Mouse (Mus musculus): Measurements from ENCODE around the gene Fam187b. TPM values are rescaled to one million over a fixed set of nuclear protein-coding genes. Genes with fewer than 3 reads are reported as not detected.

The Fam187b gene
- polyA plus RNA-seq, 1 experiment from 2014 or later = 0.42 TPM

- Histone ChIP-seq H3K27me3 (replicated peaks; ENCODE audit: control insufficient read depth, insufficient read depth, low read length) (no peaks in the 10 kb centered on the region), H3K36me3 (ENCODE audit: control insufficient read depth, insufficient read depth) (no peaks in the 10 kb centered on the region), H3K4me3 (replicated peaks; ENCODE audit: low read length) (no peak overlapping the region), H3K4me1 (replicated peaks; ENCODE audit: control insufficient read depth, insufficient read depth, low read length) (no peaks in the 10 kb centered on the region), H3K9me3 (ENCODE audit: control insufficient read depth, low read length) (peaks cover 5% of the 10 kb centered on the region; the same call in 1 of the 2 replicates), H3K4me2 (ENCODE audit: low read length) (no peak overlapping the region), H3K27ac (ENCODE audit: low read length) (no peak overlapping the region), H3K9ac (replicated peaks; ENCODE audit: low read depth, low read length) (no peak overlapping the region)
- ATAC-seq = no peak
- 99% methylated on average over 2 of the region's 2 CpGs for WGBS
Observed at GRCm38 (mm10) chr7:30996491-30996890, 22.9 kb downstream of the Fam187b start.

DNA sequence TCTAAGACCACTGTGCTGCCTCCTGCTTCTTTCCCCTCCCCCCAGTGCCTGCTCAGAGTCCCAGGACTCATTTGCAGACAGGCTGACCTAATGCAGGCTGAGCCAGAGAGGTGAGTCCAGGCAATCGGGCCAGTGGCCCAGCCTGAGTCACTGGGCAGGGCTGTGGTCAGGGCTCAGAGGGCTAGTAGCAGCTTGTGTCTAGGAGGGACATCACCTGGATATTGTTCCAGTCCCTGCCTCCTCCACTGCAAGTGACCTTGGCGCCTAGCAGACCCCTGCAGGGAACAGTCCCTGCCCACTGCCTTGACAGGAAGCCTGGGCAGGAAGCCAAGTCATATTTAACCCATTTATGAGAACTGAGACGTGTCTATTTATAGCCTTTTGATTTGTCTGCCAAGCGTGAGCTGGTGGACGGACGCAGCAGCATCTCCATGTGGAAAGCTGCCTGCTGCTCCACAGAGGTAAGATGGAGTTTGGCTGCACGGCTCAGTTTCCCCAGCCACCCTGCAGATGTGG lies 27.0 kb downstream of the Fam187b start:
- ATAC-seq = no peak
- Histone ChIP-seq H3K36me3 (ENCODE audit: control insufficient read depth, insufficient read depth) (no peaks in the 10 kb centered on the region), H3K27me3 (replicated peaks; ENCODE audit: control insufficient read depth, insufficient read depth, low read length) (no peaks in the 10 kb centered on the region), H3K27ac (ENCODE audit: low read length) (no peak overlapping the region), H3K4me1 (replicated peaks; ENCODE audit: control insufficient read depth, insufficient read depth, low read length) (no peaks in the 10 kb centered on the region), H3K9ac (replicated peaks; ENCODE audit: low read depth, low read length) (no peak overlapping the region), H3K4me2 (ENCODE audit: low read length) (no peak overlapping the region), H3K9me3 (ENCODE audit: control insufficient read depth, low read length) (peaks cover 5% of the 10 kb centered on the region; the same call in 1 of the 2 replicates), H3K4me3 (replicated peaks; ENCODE audit: low read length) (no peak overlapping the region)
- 46% methylated on average over 7 of the region's 7 CpGs for WGBS

DNA sequence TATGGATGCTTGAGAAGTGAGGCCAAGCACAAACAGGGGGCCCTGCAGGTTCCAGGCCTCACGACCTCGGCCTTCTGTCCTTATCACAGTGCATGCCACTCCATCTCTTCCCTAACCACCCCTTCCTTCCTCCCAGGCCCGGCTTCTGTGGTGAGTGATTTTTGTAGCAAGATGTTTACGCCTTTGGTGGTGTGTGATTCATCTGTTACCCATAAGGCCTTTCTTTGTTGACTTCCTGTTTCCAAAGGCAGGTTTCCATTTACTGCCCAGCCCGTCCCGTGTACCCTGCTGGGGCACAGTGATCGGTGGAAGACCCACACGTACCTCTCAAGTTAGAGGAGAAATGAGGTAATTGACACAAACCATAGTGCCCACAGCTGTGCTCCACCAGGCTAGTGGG lies 29.1 kb downstream of the Fam187b start:
- no peaks in the 10 kb centered on the region for H3K27me3 ChIP-seq (replicated peaks; ENCODE audit: control insufficient read depth, insufficient read depth, low read length)
- no peaks in the 10 kb centered on the region for H3K9me3 ChIP-seq (ENCODE audit: control insufficient read depth, low read length)
- no peak overlapping the region for H3K9ac ChIP-seq (replicated peaks; ENCODE audit: low read depth, low read length)
- H3K4me1 ChIP-seq (replicated peaks; ENCODE audit: control insufficient read depth, insufficient read depth, low read length) = no peaks in the 10 kb centered on the region
- WGBS = 85% methylated on average over 8 of the region's 8 CpGs
- H3K36me3 ChIP-seq (ENCODE audit: control insufficient read depth, insufficient read depth) = no peaks in the 10 kb centered on the region
- H3K4me3 ChIP-seq (replicated peaks; ENCODE audit: low read length) = no peak overlapping the region
- H3K4me2 ChIP-seq (ENCODE audit: low read length) = no peak overlapping the region
- no peak overlapping the region for H3K27ac ChIP-seq (ENCODE audit: low read length)
- ATAC-seq = no peak

- 100% methylated on average over 1 of the region's 1 CpGs for WGBS
- H3K9ac ChIP-seq (replicated peaks; ENCODE audit: low read depth, low read length) = no peak overlapping the region
- no peak overlapping the region for H3K4me2 ChIP-seq (ENCODE audit: low read length)
- no peak overlapping the region for H3K4me3 ChIP-seq (replicated peaks; ENCODE audit: low read length)
- H3K36me3 ChIP-seq (ENCODE audit: control insufficient read depth, insufficient read depth) = no peaks in the 10 kb centered on the region
- no peak overlapping the region for H3K27ac ChIP-seq (ENCODE audit: low read length)
- H3K27me3 ChIP-seq (replicated peaks; ENCODE audit: control insufficient read depth, insufficient read depth, low read length) = no peaks in the 10 kb centered on the region
- no peaks in the 10 kb centered on the region for H3K9me3 ChIP-seq (ENCODE audit: control insufficient read depth, low read length)
- ATAC-seq = no peak
- H3K4me1 ChIP-seq (replicated peaks; ENCODE audit: control insufficient read depth, insufficient read depth, low read length) = no peaks in the 10 kb centered on the region
Observed at GRCm38 (mm10) chr7:31007775-31008174, 34.2 kb downstream of the Fam187b start.

DNA sequence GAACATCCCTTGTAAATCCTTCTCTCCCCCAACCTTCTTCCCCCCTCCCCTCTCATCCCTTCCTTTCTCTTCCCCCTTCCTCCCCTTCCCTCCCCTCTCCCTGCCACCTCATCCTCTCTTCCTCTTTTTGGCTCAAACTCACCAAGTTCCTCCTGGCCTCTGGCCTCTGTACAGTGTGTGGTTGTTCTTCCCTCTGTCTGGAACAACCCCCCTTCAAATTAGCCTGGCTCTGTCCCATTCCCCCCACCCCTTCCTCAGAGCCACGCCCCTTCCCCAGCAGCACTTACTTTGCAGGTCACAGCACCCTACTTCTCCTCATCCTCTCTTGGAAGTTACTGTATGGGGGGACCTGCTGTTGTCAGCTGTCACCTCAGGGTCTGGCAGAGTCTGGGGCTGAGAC lies 34.6 kb downstream of the Fam187b start:
- Histone ChIP-seq H3K27ac (ENCODE audit: low read length) (no peak overlapping the region), H3K9me3 (ENCODE audit: control insufficient read depth, low read length) (no peaks in the 10 kb centered on the region), H3K4me3 (replicated peaks; ENCODE audit: low read length) (no peak overlapping the region), H3K36me3 (ENCODE audit: control insufficient read depth, insufficient read depth) (no peaks in the 10 kb centered on the region), H3K27me3 (replicated peaks; ENCODE audit: control insufficient read depth, insufficient read depth, low read length) (no peaks in the 10 kb centered on the region), H3K4me2 (ENCODE audit: low read length) (no peak overlapping the region), H3K4me1 (replicated peaks; ENCODE audit: control insufficient read depth, insufficient read depth, low read length) (no peaks in the 10 kb centered on the region), H3K9ac (replicated peaks; ENCODE audit: low read depth, low read length) (no peak overlapping the region)
- 69% methylated on average over 1 of the region's 1 CpGs for WGBS
- no peak for ATAC-seq

- Histone ChIP-seq H3K4me3 (replicated peaks; ENCODE audit: low read length) (no peak overlapping the region), H3K27ac (ENCODE audit: low read length) (no peak overlapping the region), H3K4me2 (ENCODE audit: low read length) (no peak overlapping the region), H3K9ac (replicated peaks; ENCODE audit: low read depth, low read length) (no peak overlapping the region), H3K27me3 (replicated peaks; ENCODE audit: control insufficient read depth, insufficient read depth, low read length) (no peaks in the 10 kb centered on the region), H3K36me3 (ENCODE audit: control insufficient read depth, insufficient read depth) (no peaks in the 10 kb centered on the region), H3K9me3 (ENCODE audit: control insufficient read depth, low read length) (no peaks in the 10 kb centered on the region), H3K4me1 (replicated peaks; ENCODE audit: control insufficient read depth, insufficient read depth, low read length) (no peaks in the 10 kb centered on the region)
- WGBS = 81% methylated on average over 3 of the region's 3 CpGs
- ATAC-seq = no peak
Observed at GRCm38 (mm10) chr7:31008889-31009288, 35.3 kb downstream of the Fam187b start.

DNA sequence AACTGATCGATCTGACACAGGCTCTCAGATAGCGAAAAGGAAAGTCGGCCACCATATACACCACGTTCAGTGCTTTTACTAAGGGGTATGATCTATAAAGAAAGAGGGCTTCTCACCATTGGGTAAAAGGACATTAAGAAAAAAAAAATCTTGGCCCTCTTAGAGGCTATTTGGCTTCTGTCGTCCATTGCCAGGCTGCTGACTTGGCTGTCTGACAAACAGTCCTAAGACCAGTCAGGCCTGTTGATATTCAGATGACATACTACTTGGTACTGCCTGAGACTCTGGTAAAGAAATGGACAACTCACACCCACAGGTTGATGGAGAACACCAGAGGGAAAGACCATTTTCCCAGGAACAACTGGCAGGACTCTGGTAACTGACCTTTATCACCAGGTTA lies 39.4 kb downstream of the Fam187b start:
- ATAC-seq = no peak
- Histone ChIP-seq H3K9ac (replicated peaks; ENCODE audit: low read depth, low read length) (no peak overlapping the region), H3K4me2 (ENCODE audit: low read length) (no peak overlapping the region), H3K4me1 (replicated peaks; ENCODE audit: control insufficient read depth, insufficient read depth, low read length) (peaks cover 8% of the 10 kb centered on the region; the same call in 1 of the 2 replicates), H3K27me3 (replicated peaks; ENCODE audit: control insufficient read depth, insufficient read depth, low read length) (no peaks in the 10 kb centered on the region), H3K27ac (ENCODE audit: low read length) (no peak overlapping the region), H3K36me3 (ENCODE audit: control insufficient read depth, insufficient read depth) (no peaks in the 10 kb centered on the region), H3K4me3 (replicated peaks; ENCODE audit: low read length) (no peak overlapping the region), H3K9me3 (ENCODE audit: control insufficient read depth, low read length) (no peaks in the 10 kb centered on the region)
- 86% methylated on average over 5 of the region's 5 CpGs for WGBS

DNA sequence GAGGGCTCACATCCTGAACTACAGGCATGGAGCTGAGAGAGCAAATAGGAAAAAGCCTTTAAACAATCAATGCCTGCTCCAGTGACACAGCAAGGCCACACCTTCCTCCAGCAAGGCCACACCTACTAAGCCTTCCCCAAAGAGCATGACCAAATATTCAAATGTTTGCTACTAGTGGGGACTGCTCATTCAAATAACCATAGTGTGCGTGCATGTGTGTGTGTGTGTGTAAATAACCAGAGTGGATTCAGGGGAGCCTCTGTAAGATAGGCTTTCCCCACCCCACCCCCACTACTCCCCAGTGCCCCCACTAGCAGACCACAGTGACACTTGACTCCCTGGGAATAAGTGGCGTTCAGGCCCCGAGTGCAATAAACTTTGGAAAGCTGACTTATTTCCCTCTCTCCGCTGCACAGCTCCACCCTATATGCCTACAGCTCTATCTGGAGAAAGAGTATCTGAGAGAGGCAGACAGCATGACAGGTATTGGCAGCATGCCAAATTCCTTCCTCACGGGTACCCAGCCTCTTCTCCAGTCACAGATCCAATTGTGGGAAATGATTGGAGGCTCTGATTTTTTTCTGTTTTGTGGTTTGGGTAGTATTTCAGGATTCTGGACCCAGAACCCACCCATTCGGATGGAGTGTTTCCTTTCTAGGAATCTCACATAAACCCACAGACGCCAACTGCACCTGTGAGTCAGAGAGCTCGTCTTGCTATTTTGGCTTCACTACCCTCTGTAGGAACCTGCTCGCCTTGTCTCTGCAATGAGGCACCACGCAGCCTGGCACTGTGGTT lies 43.7 kb downstream of the Fam187b start:
- 42% methylated on average over 10 of the region's 10 CpGs for WGBS
- no peaks in the 10 kb centered on the region for H3K9me3 ChIP-seq (ENCODE audit: control insufficient read depth, low read length)

GRCm38 (mm10) chr7:31028609-31029008 lies 55.0 kb downstream of the Fam187b start:
- no peaks in the 10 kb centered on the region for H3K4me1 ChIP-seq (replicated peaks; ENCODE audit: control insufficient read depth, insufficient read depth, low read length)
- no peaks in the 10 kb centered on the region for H3K9me3 ChIP-seq (ENCODE audit: control insufficient read depth, low read length)
- no peak overlapping the region for H3K9ac ChIP-seq (replicated peaks; ENCODE audit: low read depth, low read length)
- no peak overlapping the region for H3K4me3 ChIP-seq (replicated peaks; ENCODE audit: low read length)
- 76% methylated on average over 8 of the region's 8 CpGs for WGBS
- H3K27ac ChIP-seq (ENCODE audit: low read length) = no peak overlapping the region
- no peaks in the 10 kb centered on the region for H3K36me3 ChIP-seq (ENCODE audit: control insufficient read depth, insufficient read depth)
- H3K4me2 ChIP-seq (ENCODE audit: low read length) = no peak overlapping the region
- H3K27me3 ChIP-seq (replicated peaks; ENCODE audit: control insufficient read depth, insufficient read depth, low read length) = no peaks in the 10 kb centered on the region
- ATAC-seq = no peak

More for the DNA sequence above, 43.7 kb downstream of the Fam187b start:
- Histone ChIP-seq H3K27me3 (replicated peaks; ENCODE audit: control insufficient read depth, insufficient read depth, low read length) (no peaks in the 10 kb centered on the region), H3K4me1 (replicated peaks; ENCODE audit: control insufficient read depth, insufficient read depth, low read length) (peaks cover 8% of the 10 kb centered on the region; the same call in 1 of the 2 replicates), H3K4me3 (replicated peaks; ENCODE audit: low read length) (no peak overlapping the region), H3K36me3 (ENCODE audit: control insufficient read depth, insufficient read depth) (no peaks in the 10 kb centered on the region), H3K4me2 (ENCODE audit: low read length) (no peak overlapping the region), H3K27ac (ENCODE audit: low read length) (0 out of 2 replicates have a peak overlapping the region, but pooled peaks have one; percentile 20), H3K9ac (replicated peaks; ENCODE audit: low read depth, low read length) (no peak overlapping the region)
- ATAC-seq = peak; percentile 54
